Mouse (Mus musculus): Measurements from ENCODE around the gene Kbtbd6.

- TF ChIP-seq CTCF (conservative IDR thresholded peaks at IDR 0.05; ENCODE audit: insufficient read depth, insufficient read length, low read depth, low read length) (no peak), POLR2A (IDR thresholded peaks at IDR 0.05; ENCODE audit: low read depth, low read length) (no peak)
These were observed 31.2 kb downstream of the Kbtbd6 start for GRCm38 (mm10) chr14:79482747-79483355.

All from kidney, adult 2 months (tissue).